Mouse (Mus musculus): ENCODE measurements at regions not wholly inside any gene's neighbourhood (a gene's known extent, or its start where the extent isn't known, plus 50 kb on each side); places are given as distances from the start of the nearest gene placed in this dataset.

- TF ChIP-seq USF1 (IDR thresholded peaks at IDR 0.05; ENCODE audit: low read depth) = no peak
- TF ChIP-seq CTCF (IDR thresholded peaks at IDR 0.05; ENCODE audit: control insufficient read depth, insufficient read depth, insufficient read length) = no peak
- TF ChIP-seq MAX (IDR thresholded peaks at IDR 0.05) = no peak
- no peak for TF ChIP-seq MYOD1 (IDR thresholded peaks at IDR 0.05; ENCODE audit: control insufficient read depth, insufficient read length, low read depth)
- TF ChIP-seq MYOG (IDR thresholded peaks at IDR 0.05; ENCODE audit: control insufficient read depth, extremely low read depth, insufficient read length) = no peak
- TF ChIP-seq CEBPB (IDR thresholded peaks at IDR 0.05; ENCODE audit: low read depth) = no peak
Measured at GRCm38 (mm10) chr10:67771796-67772195, 140.7 kb downstream of the Zfp365 start.

Data from C2C12 (cell line).